Mouse (Mus musculus): Measurements from ENCODE around the gene H2-DMb1.

- TF ChIP-seq CTCF (IDR thresholded peaks at IDR 0.05) (peak; percentile 62), EP300 (IDR thresholded peaks at IDR 0.05) (no peak)
Observed at GRCm38 (mm10) chr17:34133289-34133688, 19.6 kb upstream of the H2-DMb1 start.

All from lung, postnatal 0 days (tissue).